Mouse (Mus musculus) forebrain, embryonic 13.5 days (tissue): ENCODE results near the gene Elof1. TPM values are rescaled to one million over a fixed set of nuclear protein-coding genes. Genes with fewer than 3 reads are reported as not detected.

Source experiments
- ATAC-seq: fragments of 200-750 bp; cut with Nextera tagmentation; 2 replicates; pipeline ENCODE4 v1.8.0; 2017
- H3K27ac ChIP-seq: fragments of 300-500 bp; sonication (generic); 2 replicates; pipeline ENCODE4 v1.5.1; 2015; ENCODE audit warnings: inconsistent platforms, mild to moderate bottlenecking, moderate library complexity
- H3K27me3 ChIP-seq: fragments of 300-500 bp; sonication (generic); 2 replicates; pipeline ENCODE4 v1.6.1; 2015; ENCODE audit warnings: mild to moderate bottlenecking, inconsistent platforms
- H3K36me3 ChIP-seq: fragments of 300-500 bp; sonication (generic); 2 replicates; pipeline ENCODE4 v1.6.1; 2015; ENCODE audit warnings: mild to moderate bottlenecking, inconsistent platforms; ENCODE audit not compliant: poor library complexity, severe bottlenecking
- H3K4me1 ChIP-seq: fragments of 300-500 bp; sonication (generic); 2 replicates; pipeline ENCODE4 v1.6.1; 2015; ENCODE audit warnings: inconsistent platforms
- H3K4me2 ChIP-seq: fragments of 300-500 bp; sonication (generic); 2 replicates; pipeline ENCODE4 v1.6.1; 2015; ENCODE audit warnings: inconsistent platforms, mild to moderate bottlenecking, moderate library complexity
- H3K4me3 ChIP-seq: fragments of 300-500 bp; sonication (generic); 2 replicates; pipeline ENCODE4 v1.5.1; 2015; ENCODE audit warnings: mild to moderate bottlenecking, inconsistent platforms
- H3K9ac ChIP-seq: fragments of 300-500 bp; sonication (generic); 2 replicates; pipeline ENCODE4 v1.6.1; 2015; ENCODE audit warnings: mild to moderate bottlenecking, inconsistent platforms
- H3K9me3 ChIP-seq: fragments of 300-500 bp; sonication (generic); replicated peaks from 2 replicates; pipeline ENCODE4 v1.6.1; 2016; ENCODE audit warnings: inconsistent platforms
- WGBS: fragments of 180-500 bp; shearing (Covaris S2); methylation state at CpG from one replicate; pipeline ENCODE4 v1.1.7; 2015; 5-methylcytosine and 5-hydroxymethylcytosine counted together
- polyA plus RNA-seq: library from polyadenylated mRNA; unstranded; fragments of >200 nt; fragmentation: Nextera tagmentation; extraction: Ambion mirVana; gene quantifications from 2 replicates; pipeline ENCODE4 v1.2.1, GENCODE M21; 2015

Gene Elof1
- polyA plus RNA-seq, 1 experiment from 2014 or later, result 206 TPM

DNA sequence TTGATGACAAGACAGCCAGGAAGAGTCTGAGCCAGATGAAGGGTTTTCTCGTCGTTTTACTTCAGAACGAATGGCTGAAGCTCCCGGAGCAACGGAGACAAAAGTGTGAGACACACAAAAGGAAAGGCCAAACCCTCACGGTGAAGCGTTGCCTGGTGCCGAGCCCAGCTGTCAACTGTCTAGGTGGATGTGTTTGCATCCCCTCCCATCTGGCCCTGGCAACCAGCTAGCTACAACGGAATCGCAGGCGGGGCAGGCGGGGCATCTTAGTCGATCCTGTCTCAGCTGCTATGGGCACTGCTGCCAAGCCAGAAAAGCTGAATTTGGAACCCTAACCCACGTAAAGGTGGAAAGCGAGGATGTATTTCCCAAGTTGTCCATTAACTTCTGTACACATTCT is 886 bp downstream of the Elof1 start:
- H3K27ac ChIP-seq, result peak overlapping the region; percentile 44
- no peak for ATAC-seq
- 17% methylated on average over 15 of the region's 15 CpGs for WGBS

DNA sequence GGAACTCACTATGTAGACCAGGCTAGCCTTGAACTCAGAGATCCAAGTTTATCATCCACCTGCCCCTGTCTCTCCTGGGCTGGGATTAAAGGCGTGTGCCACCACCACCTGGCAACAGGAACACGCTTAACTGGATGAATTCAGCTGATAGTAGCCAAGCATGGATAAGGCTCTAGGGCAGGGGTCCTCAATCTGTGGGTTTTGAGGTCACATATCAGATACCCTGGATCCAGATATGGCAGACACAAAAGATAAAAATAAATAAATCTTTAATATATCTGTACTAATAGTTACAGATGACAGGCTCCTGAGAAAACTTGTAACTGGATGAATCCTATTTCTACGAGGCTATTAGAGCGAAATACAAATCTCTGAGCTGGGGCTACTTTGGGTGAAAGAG is 1.3 kb downstream of the Elof1 start:
- Histone ChIP-seq H3K27me3 (peaks cover 5% of the 10 kb centered on the region; the same call in 1 of the 2 replicates), H3K4me2 (peak overlapping the region; percentile 94), H3K27ac (peak overlapping the region; percentile 44; the same call in 1 of the 2 replicates), H3K9ac (peak overlapping the region; percentile 91), H3K9me3 (no peaks in the 10 kb centered on the region), H3K4me3 (peak overlapping the region; percentile 80), H3K4me1 (peaks cover 21% of the 10 kb centered on the region), H3K36me3 (peaks cover 34% of the 10 kb centered on the region)
- WGBS, result 90% methylated on average over 4 of the region's 4 CpGs
- no peak for ATAC-seq

More for the DNA sequence above, 886 bp downstream of the Elof1 start:
- H3K4me2 ChIP-seq, result peak overlapping the region; percentile 94
- peaks cover 21% of the 10 kb centered on the region for H3K4me1 ChIP-seq
- peak overlapping the region; percentile 91 for H3K9ac ChIP-seq
- no peaks in the 10 kb centered on the region for H3K9me3 ChIP-seq
- peaks cover 5% of the 10 kb centered on the region; the same call in 1 of the 2 replicates for H3K27me3 ChIP-seq
- peaks cover 30% of the 10 kb centered on the region for H3K36me3 ChIP-seq
- H3K4me3 ChIP-seq, result peak overlapping the region; percentile 80

DNA sequence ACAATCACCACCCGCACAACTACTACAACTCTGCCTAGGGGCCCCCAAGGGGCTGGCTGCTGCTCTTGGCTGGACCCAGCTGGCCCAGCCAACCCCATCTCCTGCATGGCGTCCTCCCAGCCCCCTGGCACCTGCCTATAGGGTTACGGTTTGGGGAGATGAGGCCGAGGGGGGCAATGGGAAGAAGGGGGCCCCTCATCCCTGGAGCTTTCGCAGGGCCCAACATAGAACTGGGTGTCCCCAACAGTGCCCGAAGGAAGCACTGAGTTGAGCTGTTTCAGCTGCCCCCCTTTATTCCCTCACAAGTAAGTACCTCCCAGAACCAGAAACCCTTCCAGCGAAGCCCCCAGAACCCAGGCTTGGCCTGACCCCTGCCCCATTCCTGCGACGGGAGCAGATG is 8.8 kb downstream of the Elof1 start:
- Histone ChIP-seq H3K4me3 (no peak overlapping the region), H3K4me2 (no peak overlapping the region), H3K4me1 (no peaks in the 10 kb centered on the region), H3K27ac (no peak overlapping the region), H3K9me3 (no peaks in the 10 kb centered on the region), H3K36me3 (peaks cover 40% of the 10 kb centered on the region), H3K27me3 (no peaks in the 10 kb centered on the region), H3K9ac (no peak overlapping the region)
- 92% methylated on average over 9 of the region's 9 CpGs for WGBS
- no peak for ATAC-seq

GRCm38 (mm10) chr9:22099922-22100321 is 17.1 kb downstream of the Elof1 start:
- Histone ChIP-seq H3K4me2 (no peak overlapping the region), H3K36me3 (no peaks in the 10 kb centered on the region), H3K9me3 (no peaks in the 10 kb centered on the region), H3K4me1 (peaks cover 6% of the 10 kb centered on the region; the same call in 1 of the 2 replicates), H3K9ac (no peak overlapping the region), H3K27me3 (peaks cover 49% of the 10 kb centered on the region), H3K4me3 (no peak overlapping the region), H3K27ac (no peak overlapping the region)
- WGBS, result 6% methylated on average over 18 of the region's 18 CpGs
- no peak for ATAC-seq

DNA sequence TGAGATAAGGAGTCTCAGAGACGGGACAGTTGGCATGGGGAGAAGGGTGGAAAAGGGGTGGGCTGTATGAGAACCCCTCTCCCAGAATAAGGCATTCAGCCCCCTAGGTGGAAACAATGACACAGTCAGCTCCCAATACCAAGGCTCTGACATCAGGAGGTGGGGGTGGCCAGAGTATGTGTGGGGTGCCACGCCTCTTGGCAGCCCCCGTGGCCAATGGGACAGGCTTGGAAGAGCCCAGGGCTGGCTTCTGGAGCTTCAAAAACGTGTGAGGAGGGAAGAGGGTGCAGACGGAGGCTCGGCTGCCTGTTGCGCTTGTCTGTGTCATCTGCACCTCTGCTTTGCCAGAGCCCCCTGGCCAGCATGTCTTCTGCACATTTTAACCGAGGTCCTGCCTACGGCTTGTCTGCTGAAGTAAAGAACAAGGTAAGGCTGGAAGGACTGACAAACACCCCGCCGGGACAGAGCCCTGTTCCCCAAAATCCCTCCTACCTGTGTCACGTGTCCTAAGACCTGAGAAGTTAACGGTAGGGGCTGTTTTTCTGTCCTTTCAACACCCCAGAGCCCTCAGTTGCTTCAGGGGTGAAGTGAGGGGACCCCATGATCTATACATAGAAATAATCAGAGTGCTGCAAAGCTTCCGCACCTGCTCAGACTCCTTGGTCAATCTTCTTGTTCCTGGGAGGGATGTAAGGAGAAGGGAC is 17.8 kb downstream of the Elof1 start, which contains the start of gene Cnn1:
Gene Cnn1, plus strand, starts transcription at position 224 of the 704 bp plus-strand sequence.
- H3K4me3 ChIP-seq, result no peak within 1 kb of the TSS
- no peak within 1 kb of the TSS; the same call in 1 of the 2 replicates for H3K9ac ChIP-seq
- 14% methylated on average over 14 of the region's 14 CpGs for WGBS
- no peaks in the 10 kb centered on the region for H3K9me3 ChIP-seq
- no peaks in the 10 kb centered on the region for H3K36me3 ChIP-seq
- no peak within 1 kb of the TSS for H3K4me2 ChIP-seq
- H3K27me3 ChIP-seq, result peaks cover 49% of the 10 kb centered on the region
- peaks cover 6% of the 10 kb centered on the region; the same call in 1 of the 2 replicates for H3K4me1 ChIP-seq
- no peak within 1 kb of the TSS for H3K27ac ChIP-seq
- no peak for ATAC-seq

DNA sequence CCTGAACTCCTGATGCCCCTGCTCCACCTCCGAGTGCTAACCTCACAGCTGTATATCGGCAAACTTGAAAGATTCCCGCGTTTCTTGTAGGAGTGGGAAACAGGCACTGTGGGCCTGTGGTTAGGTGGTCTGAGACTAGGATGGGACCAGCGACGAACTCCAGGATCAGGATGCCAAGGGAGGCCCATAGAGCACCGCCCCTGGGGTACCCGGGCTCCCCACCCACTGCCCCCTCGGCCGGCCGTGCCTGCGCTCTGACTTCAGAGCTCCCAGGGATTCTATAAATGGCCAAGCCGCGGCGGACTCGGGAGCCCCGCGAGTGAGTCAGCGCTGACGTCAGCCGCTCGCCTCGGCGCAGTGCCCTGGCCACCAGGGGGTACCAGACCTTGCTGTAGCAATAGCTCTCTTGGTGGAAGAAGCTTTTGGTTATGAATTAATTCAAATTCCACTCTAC is 21.1 kb downstream of the Elof1 start:
- Histone ChIP-seq H3K27ac (no peak overlapping the region), H3K4me2 (peak overlapping the region; percentile 68), H3K27me3 (peaks cover 36% of the 10 kb centered on the region), H3K9ac (peak overlapping the region; percentile 63), H3K36me3 (no peaks in the 10 kb centered on the region), H3K4me1 (peaks cover 6% of the 10 kb centered on the region; the same call in 1 of the 2 replicates), H3K4me3 (peak overlapping the region; percentile 38), H3K9me3 (no peaks in the 10 kb centered on the region)
- peak; percentile 51 for ATAC-seq
- WGBS, result 2% methylated on average over 24 of the region's 24 CpGs

DNA sequence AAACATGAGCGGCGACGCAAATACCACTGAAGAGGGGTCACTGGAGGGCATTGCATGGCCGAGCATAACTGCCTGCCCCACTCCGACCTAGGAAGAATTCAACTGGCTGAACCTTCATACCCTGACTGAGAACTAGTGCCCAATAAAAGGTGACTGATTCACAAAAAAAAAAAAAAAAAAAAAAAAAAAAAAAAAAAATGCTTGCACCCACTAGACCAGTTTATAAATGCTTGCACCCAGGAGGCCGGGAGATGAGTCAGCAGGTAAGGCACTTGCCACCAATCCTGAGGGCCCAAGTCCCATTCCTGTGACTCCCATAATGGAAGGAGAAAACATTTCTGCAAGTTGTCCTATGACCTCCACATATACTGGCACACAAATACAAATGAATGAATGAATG is 24.2 kb downstream of the Elof1 start:
- Histone ChIP-seq H3K9me3 (no peaks in the 10 kb centered on the region), H3K36me3 (no peaks in the 10 kb centered on the region), H3K9ac (no peak overlapping the region), H3K4me2 (no peak overlapping the region), H3K4me3 (no peak overlapping the region), H3K4me1 (peaks cover 6% of the 10 kb centered on the region; the same call in 1 of the 2 replicates), H3K27ac (no peak overlapping the region), H3K27me3 (peaks cover 5% of the 10 kb centered on the region)
- no peak for ATAC-seq
- 92% methylated on average over 6 of the region's 6 CpGs for WGBS

DNA sequence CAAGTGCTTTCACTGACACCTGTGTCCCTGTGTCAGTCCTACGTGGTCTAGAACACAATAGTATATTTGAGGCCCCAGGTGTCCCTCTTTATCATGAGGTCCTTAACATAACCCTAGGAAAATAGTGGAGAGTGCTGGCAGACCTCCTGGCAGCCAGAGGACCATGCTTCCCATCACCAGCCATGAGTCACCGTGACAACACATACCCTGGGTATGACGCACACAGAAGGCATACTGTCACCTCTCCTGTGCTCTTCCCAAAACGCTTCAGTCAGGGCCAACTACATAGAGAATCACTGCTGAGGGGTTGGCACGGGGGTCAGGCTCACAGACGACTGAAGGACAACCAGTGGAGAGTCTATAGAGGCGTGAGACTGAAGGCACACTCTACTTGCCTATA is 27.0 kb downstream of the Elof1 start:
- no peak overlapping the region for H3K4me2 ChIP-seq
- no peak for ATAC-seq
- no peak overlapping the region for H3K27ac ChIP-seq
- no peak overlapping the region for H3K9ac ChIP-seq
- H3K36me3 ChIP-seq, result no peaks in the 10 kb centered on the region
- 84% methylated on average over 7 of the region's 7 CpGs for WGBS
- no peaks in the 10 kb centered on the region; the same call in 1 of the 2 replicates for H3K27me3 ChIP-seq
- H3K4me1 ChIP-seq, result peaks cover 6% of the 10 kb centered on the region
- H3K9me3 ChIP-seq, result no peaks in the 10 kb centered on the region
- no peak overlapping the region for H3K4me3 ChIP-seq

- no peaks in the 10 kb centered on the region for H3K27me3 ChIP-seq
- peaks cover 11% of the 10 kb centered on the region for H3K4me1 ChIP-seq
- no peaks in the 10 kb centered on the region for H3K36me3 ChIP-seq
- no peak for ATAC-seq
- H3K9me3 ChIP-seq, result no peaks in the 10 kb centered on the region
- WGBS, result 98% methylated on average over 7 of the region's 7 CpGs
- H3K4me2 ChIP-seq, result no peak overlapping the region
- no peak overlapping the region for H3K9ac ChIP-seq
- no peak overlapping the region for H3K4me3 ChIP-seq
- H3K27ac ChIP-seq, result no peak overlapping the region
These were observed 27.7 kb downstream of the Elof1 start for GRCm38 (mm10) chr9:22089281-22089680.

- no peaks in the 10 kb centered on the region for H3K9me3 ChIP-seq
- 77% methylated on average over 2 of the region's 2 CpGs for WGBS
These were observed 29.8 kb downstream of the Elof1 start for GRCm38 (mm10) chr9:22087034-22087618.

GRCm38 (mm10) chr9:22086012-22086411 is 31.0 kb downstream of the Elof1 start:
- Histone ChIP-seq H3K4me3 (peak overlapping the region; percentile 74), H3K4me1 (peaks cover 19% of the 10 kb centered on the region), H3K9me3 (no peaks in the 10 kb centered on the region), H3K36me3 (no peaks in the 10 kb centered on the region; the same call in 1 of the 2 replicates), H3K27ac (no peak overlapping the region), H3K4me2 (peak overlapping the region; percentile 88), H3K27me3 (no peaks in the 10 kb centered on the region), H3K9ac (peak overlapping the region; percentile 76)
- WGBS, result 88% methylated on average over 6 of the region's 6 CpGs
- no peak for ATAC-seq

More at GRCm38 (mm10) chr9:22087034-22087618, 29.8 kb downstream of the Elof1 start:
- Histone ChIP-seq H3K27me3 (no peaks in the 10 kb centered on the region), H3K4me2 (no peak overlapping the region), H3K4me3 (no peak overlapping the region), H3K27ac (no peak overlapping the region), H3K36me3 (no peaks in the 10 kb centered on the region), H3K4me1 (peaks cover 19% of the 10 kb centered on the region), H3K9ac (no peak overlapping the region)
- no peak for ATAC-seq
